ENCODE assay signal across 1 mouse cellular context in the genomic region with DNA sequence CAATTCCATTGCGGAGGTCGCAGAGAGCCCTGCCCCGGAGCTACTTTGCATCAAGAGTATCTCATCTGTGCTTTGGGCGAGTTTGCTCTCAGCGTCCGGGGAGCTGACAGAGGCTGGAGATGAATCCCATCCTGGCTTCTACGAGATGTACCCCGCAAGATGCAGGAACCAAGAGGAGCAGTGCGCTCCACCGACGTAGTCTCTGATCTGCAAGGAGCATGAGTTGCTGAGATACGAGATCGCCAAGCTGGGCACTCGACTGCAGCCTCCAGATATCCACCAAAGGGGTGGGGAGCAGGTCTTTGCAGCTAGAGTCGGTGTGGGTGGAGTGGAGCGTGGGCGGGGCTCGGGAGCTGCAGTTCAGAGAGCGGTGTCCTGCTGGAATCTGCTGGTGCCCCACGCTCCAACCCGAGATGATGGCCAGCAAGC.
A peak's percentile ranks its signal among the peaks of the same experiment; 100 is the strongest.
TF ChIP-seq lines count a peak whose summit lies in the region.

A gene (plus strand): TSS at position 336 of the 429 bp plus-strand sequence.

TF ChIP-seq in MEL, 35 proteins besides CTCF, POLR2A, EP300 and RAD21 (continued from another document):
- TF ChIP-seq USF1 (IDR thresholded peaks at IDR 0.05; ENCODE audit: low read depth, low read length), result no peak
- no peak for TF ChIP-seq UBTF (IDR thresholded peaks at IDR 0.05; ENCODE audit: borderline replicate concordance, insufficient read depth, low read depth, low read length)
- peak; percentile 4; the same call in 1 of the 2 replicates for TF ChIP-seq NELFE (IDR thresholded peaks at IDR 0.05; ENCODE audit: low read depth, low read length)
- TF ChIP-seq SMC3 (IDR thresholded peaks at IDR 0.05; ENCODE audit: low read depth, low read length), result no peak
- no peak for TF ChIP-seq HCFC1 (IDR thresholded peaks at IDR 0.05; ENCODE audit: low read depth, low read length)
- TF ChIP-seq ZNF384 (IDR thresholded peaks at IDR 0.05; ENCODE audit: low read depth, low read length), result no peak
- 0 out of 2 replicates have a peak, but pooled peaks have one; percentile 24 for TF ChIP-seq MAZ (IDR thresholded peaks at IDR 0.05; ENCODE audit: low read depth, low read length)
- no peak for TF ChIP-seq ELF1 (IDR thresholded peaks at IDR 0.05; ENCODE audit: low read depth, low read length)
- TF ChIP-seq TAL1 (IDR thresholded peaks at IDR 0.05; ENCODE audit: low read length), result peak; percentile 79
